Mouse (Mus musculus): ENCODE measurements around the gene Vamp5. TPM values are rescaled to one million over a fixed set of nuclear protein-coding genes. Genes with fewer than 3 reads are reported as not detected.

The Vamp5 gene
- polyA plus RNA-seq, 1 experiment from 2014 or later: 32.1 TPM

- Histone ChIP-seq H3K27ac (ENCODE audit: low read depth, low read length) (no peak overlapping the region), H3K4me3 (ENCODE audit: low read length) (no peak overlapping the region), H3K9ac (ENCODE audit: low read depth, low read length) (no peak overlapping the region), H3K27me3 (ENCODE audit: control insufficient read depth, insufficient read depth, low read length) (no peaks in the 10 kb centered on the region), H3K9me3 (ENCODE audit: control insufficient read depth, low read length) (no peaks in the 10 kb centered on the region), H3K4me2 (replicated peaks; ENCODE audit: low read depth, low read length) (no peak overlapping the region), H3K4me1 (ENCODE audit: control insufficient read depth, insufficient read depth, low read length) (peaks cover 20% of the 10 kb centered on the region), H3K36me3 (ENCODE audit: control insufficient read depth, insufficient read depth, low read length) (peaks cover 8% of the 10 kb centered on the region; the same call in 1 of the 2 replicates)
- WGBS: 70% methylated on average over 6 of the region's 6 CpGs
- ATAC-seq (ENCODE audit: low FRiP score, low TSS enrichment): no peak
Observed at GRCm38 (mm10) chr6:72364985-72365384, 15.3 kb downstream of the Vamp5 start.

GRCm38 (mm10) chr6:72364009-72364408, 16.3 kb downstream of the Vamp5 start:
- no peak for ATAC-seq (ENCODE audit: low FRiP score, low TSS enrichment)
- H3K9ac ChIP-seq (ENCODE audit: low read depth, low read length): no peak overlapping the region
- 47% methylated on average over 7 of the region's 7 CpGs for WGBS

GRCm38 (mm10) chr6:72362132-72363028, 17.9 kb downstream of the Vamp5 start:
- Histone ChIP-seq H3K4me3 (ENCODE audit: low read length) (peak overlapping the region; percentile 79), H3K4me2 (replicated peaks; ENCODE audit: low read depth, low read length) (peak overlapping the region; percentile 80), H3K27me3 (ENCODE audit: control insufficient read depth, insufficient read depth, low read length) (no peaks in the 10 kb centered on the region), H3K27ac (ENCODE audit: low read depth, low read length) (peak overlapping the region; percentile 83), H3K9ac (ENCODE audit: low read depth, low read length) (peak overlapping the region; percentile 82), H3K4me1 (ENCODE audit: control insufficient read depth, insufficient read depth, low read length) (peaks cover 20% of the 10 kb centered on the region), H3K36me3 (ENCODE audit: control insufficient read depth, insufficient read depth, low read length) (peaks cover 25% of the 10 kb centered on the region), H3K9me3 (ENCODE audit: control insufficient read depth, low read length) (no peaks in the 10 kb centered on the region)
- under 1% methylated on average over 42 of the region's 42 CpGs for WGBS
- ATAC-seq (ENCODE audit: low FRiP score, low TSS enrichment): peak; percentile 98

More at GRCm38 (mm10) chr6:72364009-72364408, 16.3 kb downstream of the Vamp5 start:
- Histone ChIP-seq H3K4me3 (ENCODE audit: low read length) (no peak overlapping the region), H3K9me3 (ENCODE audit: control insufficient read depth, low read length) (no peaks in the 10 kb centered on the region), H3K4me1 (ENCODE audit: control insufficient read depth, insufficient read depth, low read length) (peaks cover 20% of the 10 kb centered on the region), H3K27ac (ENCODE audit: low read depth, low read length) (no peak overlapping the region), H3K4me2 (replicated peaks; ENCODE audit: low read depth, low read length) (no peak overlapping the region), H3K36me3 (ENCODE audit: control insufficient read depth, insufficient read depth, low read length) (peaks cover 17% of the 10 kb centered on the region), H3K27me3 (ENCODE audit: control insufficient read depth, insufficient read depth, low read length) (no peaks in the 10 kb centered on the region)

GRCm38 (mm10) chr6:72361121-72361551, 19.1 kb downstream of the Vamp5 start:
- Histone ChIP-seq H3K36me3 (ENCODE audit: control insufficient read depth, insufficient read depth, low read length) (peaks cover 28% of the 10 kb centered on the region), H3K9me3 (ENCODE audit: control insufficient read depth, low read length) (no peaks in the 10 kb centered on the region), H3K27ac (ENCODE audit: low read depth, low read length) (no peak overlapping the region), H3K4me3 (ENCODE audit: low read length) (peak overlapping the region; percentile 79), H3K27me3 (ENCODE audit: control insufficient read depth, insufficient read depth, low read length) (no peaks in the 10 kb centered on the region), H3K4me2 (replicated peaks; ENCODE audit: low read depth, low read length) (peak overlapping the region; percentile 80), H3K9ac (ENCODE audit: low read depth, low read length) (peak overlapping the region; percentile 82; the same call in 1 of the 2 replicates), H3K4me1 (ENCODE audit: control insufficient read depth, insufficient read depth, low read length) (peaks cover 20% of the 10 kb centered on the region)
- no peak for ATAC-seq (ENCODE audit: low FRiP score, low TSS enrichment)
- WGBS: 58% methylated on average over 5 of the region's 5 CpGs

- Histone ChIP-seq H3K4me1 (ENCODE audit: control insufficient read depth, insufficient read depth, low read length) (peaks cover 20% of the 10 kb centered on the region), H3K27ac (ENCODE audit: low read depth, low read length) (no peak overlapping the region), H3K4me3 (ENCODE audit: low read length) (no peak overlapping the region), H3K27me3 (ENCODE audit: control insufficient read depth, insufficient read depth, low read length) (no peaks in the 10 kb centered on the region), H3K9ac (ENCODE audit: low read depth, low read length) (no peak overlapping the region), H3K9me3 (ENCODE audit: control insufficient read depth, low read length) (no peaks in the 10 kb centered on the region), H3K4me2 (replicated peaks; ENCODE audit: low read depth, low read length) (0 out of 2 replicates have a peak overlapping the region, but pooled peaks have one; percentile 8), H3K36me3 (ENCODE audit: control insufficient read depth, insufficient read depth, low read length) (peaks cover 28% of the 10 kb centered on the region)
- WGBS: 75% methylated on average over 7 of the region's 7 CpGs
- no peak for ATAC-seq (ENCODE audit: low FRiP score, low TSS enrichment)
Observed at GRCm38 (mm10) chr6:72360599-72360935, 19.7 kb downstream of the Vamp5 start.

GRCm38 (mm10) chr6:72359891-72360598, 20.2 kb downstream of the Vamp5 start:
- no peaks in the 10 kb centered on the region for H3K9me3 ChIP-seq (ENCODE audit: control insufficient read depth, low read length)
- H3K27ac ChIP-seq (ENCODE audit: low read depth, low read length): no peak overlapping the region
- H3K36me3 ChIP-seq (ENCODE audit: control insufficient read depth, insufficient read depth, low read length): peaks cover 28% of the 10 kb centered on the region
- H3K4me2 ChIP-seq (replicated peaks; ENCODE audit: low read depth, low read length): no peak overlapping the region
- peaks cover 20% of the 10 kb centered on the region for H3K4me1 ChIP-seq (ENCODE audit: control insufficient read depth, insufficient read depth, low read length)
- no peak for ATAC-seq (ENCODE audit: low FRiP score, low TSS enrichment)
- WGBS: 72% methylated on average over 11 of the region's 11 CpGs
- H3K9ac ChIP-seq (ENCODE audit: low read depth, low read length): no peak overlapping the region
- no peaks in the 10 kb centered on the region for H3K27me3 ChIP-seq (ENCODE audit: control insufficient read depth, insufficient read depth, low read length)
- H3K4me3 ChIP-seq (ENCODE audit: low read length): no peak overlapping the region

GRCm38 (mm10) chr6:72359343-72359742, 20.9 kb downstream of the Vamp5 start:
- peaks cover 28% of the 10 kb centered on the region for H3K36me3 ChIP-seq (ENCODE audit: control insufficient read depth, insufficient read depth, low read length)
- H3K9me3 ChIP-seq (ENCODE audit: control insufficient read depth, low read length): no peaks in the 10 kb centered on the region
- no peak overlapping the region for H3K27ac ChIP-seq (ENCODE audit: low read depth, low read length)
- 74% methylated on average over 2 of the region's 2 CpGs for WGBS
- H3K9ac ChIP-seq (ENCODE audit: low read depth, low read length): no peak overlapping the region
- no peaks in the 10 kb centered on the region for H3K27me3 ChIP-seq (ENCODE audit: control insufficient read depth, insufficient read depth, low read length)
- ATAC-seq (ENCODE audit: low FRiP score, low TSS enrichment): no peak
- peaks cover 20% of the 10 kb centered on the region for H3K4me1 ChIP-seq (ENCODE audit: control insufficient read depth, insufficient read depth, low read length)
- H3K4me3 ChIP-seq (ENCODE audit: low read length): no peak overlapping the region
- H3K4me2 ChIP-seq (replicated peaks; ENCODE audit: low read depth, low read length): no peak overlapping the region

GRCm38 (mm10) chr6:72358086-72358764, 22.0 kb downstream of the Vamp5 start:
- H3K27ac ChIP-seq (ENCODE audit: low read depth, low read length): no peak overlapping the region
- no peak for ATAC-seq (ENCODE audit: low FRiP score, low TSS enrichment)
- 89% methylated on average over 10 of the region's 10 CpGs for whole genome bisulfite sequencing
- no peaks in the 10 kb centered on the region for H3K27me3 ChIP-seq (ENCODE audit: control insufficient read depth, insufficient read depth, low read length)
- no peaks in the 10 kb centered on the region for H3K9me3 ChIP-seq (ENCODE audit: control insufficient read depth, low read length)
- H3K4me1 ChIP-seq (ENCODE audit: control insufficient read depth, insufficient read depth, low read length): peaks cover 20% of the 10 kb centered on the region
- H3K36me3 ChIP-seq (ENCODE audit: control insufficient read depth, insufficient read depth, low read length): peaks cover 28% of the 10 kb centered on the region
- no peak overlapping the region for H3K4me2 ChIP-seq (replicated peaks; ENCODE audit: low read depth, low read length)
- H3K4me3 ChIP-seq (ENCODE audit: low read length): no peak overlapping the region
- H3K9ac ChIP-seq (ENCODE audit: low read depth, low read length): no peak overlapping the region
